Mouse (Mus musculus) heart, adult 9 months (tissue): ENCODE data around the gene E2f4.

Source experiments
- DNase-seq, 2 experiments: peaks; one replicate each; pipeline ENCODE4 v3.0.0; 2022; ENCODE audit warnings: low spot score in 2 of 2

The E2f4 gene

GRCm38 (mm10) chr8:105346611-105347427, 49.4 kb downstream of the E2f4 start:
- DNase-seq, result peak; percentile 83 to 84

- DNase-seq, result peak; percentile 95 to 96
Observed at GRCm38 (mm10) chr8:105347428-105348221, 50.2 kb downstream of the E2f4 start, which contains the start of gene Fhod1. Gene Fhod1 (minus strand): TSS chr8:105347953.

DNA sequence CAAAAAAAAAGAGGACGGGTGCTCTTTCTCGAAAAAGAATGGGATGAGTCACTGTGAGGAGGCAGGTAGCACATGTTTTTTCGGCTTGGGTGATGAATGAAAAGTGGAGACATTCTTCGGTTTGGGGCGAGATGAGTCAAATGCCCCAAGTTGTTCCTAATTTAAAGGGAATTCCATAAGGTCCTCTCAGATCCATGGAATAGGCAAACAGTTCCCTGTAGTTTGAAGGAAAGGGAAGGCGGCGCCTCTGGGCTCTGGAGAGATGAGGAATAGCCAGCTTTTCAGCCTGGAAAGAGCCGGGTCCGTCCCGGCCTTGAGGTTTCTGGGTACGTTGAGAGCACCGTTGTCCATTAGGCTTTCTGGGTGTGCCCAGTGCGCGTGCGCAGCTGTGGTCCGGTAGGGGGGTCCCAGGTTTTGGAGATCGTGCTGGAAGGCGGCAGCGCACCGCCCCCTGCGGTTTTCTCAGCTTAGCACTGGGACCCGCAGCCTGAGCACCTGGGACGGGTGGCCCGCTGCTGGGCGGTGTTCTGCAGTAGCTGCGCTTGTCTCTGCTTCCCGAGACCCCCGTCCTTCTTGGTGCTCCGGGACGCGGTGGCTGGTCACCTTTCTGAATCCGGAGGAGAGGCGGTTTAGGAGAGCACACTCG, 51.1 kb downstream of the E2f4 start, which contains the start of gene Slc9a5:
Slc9a5 (plus strand) TSS at position 394 of the 646 bp plus-strand sequence.
- DNase-seq, result peak; percentile 24 to 56

DNA sequence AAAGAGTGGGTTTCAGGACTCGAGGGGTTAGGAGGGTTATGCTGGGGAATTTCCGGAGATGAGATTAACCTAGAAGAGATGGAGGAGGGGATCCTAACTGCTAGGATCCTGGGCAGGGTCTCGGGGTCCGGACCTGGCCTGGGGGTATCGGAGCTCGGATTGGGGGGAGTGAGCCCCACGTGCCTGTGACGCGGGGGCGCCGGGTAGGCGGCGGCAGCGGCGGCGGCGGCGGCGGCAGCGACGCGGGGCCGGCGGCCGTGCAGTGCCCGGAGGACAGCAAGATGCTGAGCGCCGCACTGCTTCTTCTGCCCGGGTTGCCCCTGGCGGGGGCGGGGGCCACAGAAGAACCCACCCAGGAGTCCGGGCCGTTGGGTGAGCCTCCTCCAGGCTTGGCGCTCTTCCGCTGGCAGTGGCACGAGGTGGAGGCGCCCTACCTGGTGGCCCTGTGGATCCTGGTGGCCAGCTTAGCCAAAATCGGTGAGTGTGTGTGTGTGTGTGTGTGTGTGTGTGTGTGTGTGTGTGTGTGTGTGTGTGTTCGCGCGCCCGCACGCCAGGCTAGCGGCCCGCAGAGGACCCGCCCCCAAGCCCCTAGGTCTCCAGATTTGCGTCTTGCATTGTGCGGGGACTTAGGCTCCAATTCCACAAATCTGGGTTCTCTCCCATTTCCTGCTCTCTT, 51.8 kb downstream of the E2f4 start:
- no peak for DNase-seq

GRCm38 (mm10) chr8:105350186-105350585, 52.7 kb downstream of the E2f4 start:
- no peak for DNase-seq

GRCm38 (mm10) chr8:105353583-105354135, 56.2 kb downstream of the E2f4 start:
- no peak for DNase-seq

GRCm38 (mm10) chr8:105354549-105354948, 57.1 kb downstream of the E2f4 start:
- DNase-seq, result no peak
